Mouse (Mus musculus) bone marrow macrophage, adult 2 months (primary cell): Measurements from ENCODE around the gene Cdh5.

Experiments
- CTCF ChIP-seq: IDR thresholded peaks from 2 replicates; pipeline ENCODE4 v1.5.1; 2012; ENCODE audit warnings: low read depth, mild to moderate bottlenecking, low read length, moderate library complexity
- POLR2A ChIP-seq: IDR thresholded peaks from 2 replicates; pipeline ENCODE4 v1.6.1; 2012; ENCODE audit warnings: mild to moderate bottlenecking, low read depth, low read length, borderline replicate concordance

DNA sequence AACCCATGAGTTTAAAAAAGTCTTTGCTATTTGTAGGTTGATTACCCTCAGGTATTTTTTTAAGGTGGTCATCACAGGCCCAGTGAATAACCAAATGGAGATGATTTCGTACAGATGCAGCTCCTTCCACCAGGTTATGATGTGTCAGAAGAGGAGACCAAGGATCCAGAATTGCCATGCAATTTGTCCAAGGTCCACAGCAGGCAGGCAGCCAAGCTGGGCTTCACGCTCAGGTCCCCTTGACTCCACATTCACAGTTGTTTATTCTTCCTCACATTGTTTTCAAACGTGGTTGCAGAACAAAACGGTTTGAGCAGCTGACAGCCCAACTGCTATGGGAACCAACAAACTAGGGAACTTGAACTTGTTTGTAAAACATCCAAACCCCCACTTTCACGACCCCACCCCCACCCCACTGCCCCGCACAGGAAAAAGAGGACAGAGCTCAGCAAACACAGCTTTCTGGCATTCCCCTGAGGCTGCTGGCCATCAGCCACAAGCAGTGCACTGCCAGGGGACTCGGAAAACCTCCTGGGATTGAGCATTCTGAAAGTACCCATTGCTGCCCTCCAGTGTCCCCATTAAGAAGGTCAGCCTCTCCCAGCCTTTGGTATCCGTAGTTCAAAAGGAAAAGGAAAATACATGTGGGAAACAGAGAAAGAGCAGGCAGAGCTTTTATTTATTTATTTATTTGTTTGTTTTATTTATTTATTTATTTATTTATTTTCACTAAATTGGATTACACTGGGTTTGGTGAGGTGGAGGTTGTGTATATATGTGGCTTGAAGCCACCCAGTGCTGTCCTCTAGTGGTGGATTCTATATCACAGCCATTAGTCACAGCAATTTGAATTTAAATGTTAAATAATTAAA is 24.6 kb upstream of the Cdh5 start:
- TF ChIP-seq CTCF: no peak
- no peak for TF ChIP-seq POLR2A
